Mouse (Mus musculus) MEL (cell line): ENCODE data around the gene Tepp. TPM values are rescaled to one million over a fixed set of nuclear protein-coding genes. Genes with fewer than 3 reads are reported as not detected.

ENCODE experiments used
- DNase-seq: peaks from one replicate; pipeline ENCODE4 v3.0.0; 2011; ENCODE audit warnings: low read depth, low spot score
- H3K27ac ChIP-seq: 2 replicates; pipeline ENCODE4 v1.5.1; 2012; ENCODE audit warnings: low read depth, mild to moderate bottlenecking, control low read depth, low read length, moderate library complexity; ENCODE audit not compliant: control insufficient read depth
- H3K27me3 ChIP-seq, 2 experiments: fragments of 150-350 bp in 1 of 2; sonication (generic) in 1 of 2; 2 replicates each; pipeline ENCODE4 v1.6.1; 2012; ENCODE audit warnings: low read length in 2 of 2, mild to moderate bottlenecking in 2 of 2, improper control_type of control experiment in 1 of 2, moderate library complexity in 1 of 2; ENCODE audit not compliant: insufficient read depth in 2 of 2, control insufficient read depth in 1 of 2
- H3K36me3 ChIP-seq, 2 experiments: 2 replicates each; pipeline ENCODE4 v1.6.1; 2012 to 2014; ENCODE audit warnings: low read length in 2 of 2, improper control_type of control experiment in 1 of 2, inconsistent platforms in 1 of 2, mild to moderate bottlenecking in 1 of 2; ENCODE audit not compliant: insufficient read depth in 2 of 2, control insufficient read depth in 1 of 2
- H3K4me1 ChIP-seq, 2 experiments: fragments of 150-350 bp in 1 of 2; sonication (generic) in 1 of 2; 2 replicates each; pipeline ENCODE4 v1.6.1; 2012; ENCODE audit warnings: low read length in 2 of 2, improper control_type of control experiment in 1 of 2, mild to moderate bottlenecking in 1 of 2; ENCODE audit not compliant: insufficient read depth in 2 of 2, control insufficient read depth in 1 of 2
- H3K4me3 ChIP-seq, 2 experiments: fragments of 150-350 bp in 1 of 2; sonication (generic) in 1 of 2; 2 replicates each; pipeline ENCODE4 v1.5.1; 2012; ENCODE audit warnings: low read depth in 2 of 2, low read length in 2 of 2, mild to moderate bottlenecking in 2 of 2, moderate library complexity in 2 of 2, control low read depth in 1 of 2, improper control_type of control experiment in 1 of 2; ENCODE audit not compliant: control insufficient read depth in 1 of 2, insufficient read depth in 1 of 2
- H3K79me2 ChIP-seq: 2 replicates; pipeline ENCODE4 v1.6.1; 2012; ENCODE audit warnings: mild to moderate bottlenecking, low read length, moderate library complexity; ENCODE audit not compliant: control insufficient read depth, poor library complexity, insufficient read depth
- H3K9ac ChIP-seq: 2 replicates; pipeline ENCODE4 v1.6.1; 2012; ENCODE audit warnings: low read depth, mild to moderate bottlenecking, control low read depth, low read length, moderate library complexity; ENCODE audit not compliant: control insufficient read depth, poor library complexity, severe bottlenecking
- H3K9me3 ChIP-seq: fragments of 150-350 bp; sonication (generic); replicated peaks from 2 replicates; pipeline ENCODE4 v1.6.1; 2012; ENCODE audit warnings: mild to moderate bottlenecking, low read length, improper control_type of control experiment, moderate library complexity; ENCODE audit not compliant: insufficient read depth
- CHD2 ChIP-seq: IDR thresholded peaks from 2 replicates; pipeline ENCODE4 v1.6.1; 2011; ENCODE audit warnings: low read length, improper control_type of control experiment
- CTCF ChIP-seq, 3 experiments: IDR thresholded peaks in 2 of 3; conservative IDR thresholded peaks in 1 of 3; 2 replicates each; pipeline ENCODE4 v1.5.1; 2011 to 2012; ENCODE audit warnings: low read length in 3 of 3, low read depth in 2 of 3, mild to moderate bottlenecking in 2 of 3, improper control_type of control experiment in 1 of 3, inconsistent platforms in 1 of 3, mixed read lengths in 1 of 3, moderate library complexity in 1 of 3; ENCODE audit not compliant: control insufficient read depth in 1 of 3, insufficient read depth in 1 of 3, poor library complexity in 1 of 3, severe bottlenecking in 1 of 3
- E2F4 ChIP-seq: IDR thresholded peaks from 2 replicates; pipeline ENCODE4 v1.6.1; 2011; ENCODE audit warnings: low read depth, low read length, improper control_type of control experiment, borderline replicate concordance
- EP300 ChIP-seq, 2 experiments: IDR thresholded peaks; 2 replicates each; pipeline ENCODE4 v1.6.1; 2011; ENCODE audit warnings: improper control_type of control experiment in 2 of 2, low read length in 2 of 2, low read depth in 1 of 2, mild to moderate bottlenecking in 1 of 2
- HCFC1 ChIP-seq: IDR thresholded peaks from 2 replicates; pipeline ENCODE4 v1.6.1; 2012; ENCODE audit warnings: low read depth, mild to moderate bottlenecking, inconsistent platforms, low read length, improper control_type of control experiment, moderate library complexity
- MAFK ChIP-seq: IDR thresholded peaks from 2 replicates; pipeline ENCODE4 v1.6.1; 2011; ENCODE audit warnings: low read depth, mild to moderate bottlenecking, low read length, improper control_type of control experiment, borderline replicate concordance
- MAX ChIP-seq: IDR thresholded peaks from 2 replicates; pipeline ENCODE4 v1.6.1; 2011; ENCODE audit warnings: low read length, improper control_type of control experiment
- MEF2A ChIP-seq: IDR thresholded peaks from 2 replicates; pipeline ENCODE4 v1.6.1; 2014; ENCODE audit warnings: low read depth, mild to moderate bottlenecking, inconsistent platforms, low read length, improper control_type of control experiment; ENCODE audit not compliant: poor library complexity, insufficient replicate concordance, severe bottlenecking; ENCODE audit errors: extremely low read depth
- MXI1 ChIP-seq: IDR thresholded peaks from 2 replicates; pipeline ENCODE4 v1.6.1; 2011; ENCODE audit warnings: mild to moderate bottlenecking, low read depth, low read length, improper control_type of control experiment
- MYB ChIP-seq: IDR thresholded peaks from 2 replicates; pipeline ENCODE4 v1.6.1; 2011; ENCODE audit warnings: mild to moderate bottlenecking, low read depth, low read length, improper control_type of control experiment
- MYC ChIP-seq: IDR thresholded peaks from 2 replicates; pipeline ENCODE4 v1.6.1; 2011; ENCODE audit warnings: low read depth, mild to moderate bottlenecking, low read length, improper control_type of control experiment, moderate library complexity
- NELFE ChIP-seq: IDR thresholded peaks from 2 replicates; pipeline ENCODE4 v1.6.1; 2011; ENCODE audit warnings: low read depth, low read length, improper control_type of control experiment
- NRF1 ChIP-seq: IDR thresholded peaks from 2 replicates; pipeline ENCODE4 v1.6.1; 2014; ENCODE audit warnings: low read depth, mild to moderate bottlenecking, inconsistent platforms, low read length, improper control_type of control experiment, moderate library complexity; ENCODE audit not compliant: poor library complexity, insufficient read depth, severe bottlenecking
- POLR2AphosphoS2 ChIP-seq: IDR thresholded peaks from 2 replicates; pipeline ENCODE4 v1.6.1; 2011; ENCODE audit warnings: low read length, improper control_type of control experiment
- RAD21 ChIP-seq: IDR thresholded peaks from 2 replicates; pipeline ENCODE4 v1.6.1; 2011; ENCODE audit warnings: mild to moderate bottlenecking, low read depth, low read length, improper control_type of control experiment
- SIN3A ChIP-seq: IDR thresholded peaks from 2 replicates; pipeline ENCODE4 v1.6.1; 2012; ENCODE audit warnings: low read length, improper control_type of control experiment, inconsistent platforms
- SMC3 ChIP-seq: IDR thresholded peaks from 2 replicates; pipeline ENCODE4 v1.6.1; 2011; ENCODE audit warnings: low read depth, low read length, improper control_type of control experiment
- TBP ChIP-seq: IDR thresholded peaks from 2 replicates; pipeline ENCODE4 v1.8.0; 2011; ENCODE audit warnings: low read depth, low read length, improper control_type of control experiment
- TCF12 ChIP-seq: IDR thresholded peaks from 2 replicates; pipeline ENCODE4 v1.6.1; 2014; ENCODE audit warnings: low read depth, mild to moderate bottlenecking, inconsistent platforms, low read length, improper control_type of control experiment, moderate library complexity
- ZC3H11A ChIP-seq: IDR thresholded peaks from 2 replicates; pipeline ENCODE4 v1.6.1; 2012; ENCODE audit warnings: low read depth, mild to moderate bottlenecking, inconsistent platforms, low read length, improper control_type of control experiment
- ZKSCAN1 ChIP-seq: IDR thresholded peaks from 2 replicates; pipeline ENCODE4 v1.6.1; 2012; ENCODE audit warnings: low read depth, mild to moderate bottlenecking, inconsistent platforms, low read length, improper control_type of control experiment, moderate library complexity
- ZMIZ1 ChIP-seq: IDR thresholded peaks from 2 replicates; pipeline ENCODE4 v1.6.1; 2012; ENCODE audit warnings: low read depth, mild to moderate bottlenecking, inconsistent platforms, low read length, improper control_type of control experiment, moderate library complexity
- ZNF384 ChIP-seq: IDR thresholded peaks from 2 replicates; pipeline ENCODE4 v1.6.1; 2012; ENCODE audit warnings: low read depth, mild to moderate bottlenecking, inconsistent platforms, low read length, improper control_type of control experiment
- polyA plus RNA-seq, 2 experiments: library from polyadenylated mRNA; stranded (reverse) in 1 of 2; unstranded in 1 of 2; fragments of >175 nt in 1 of 2; fragments of >200 nt in 1 of 2; gene quantifications; 2 replicates each; pipeline versions ENCODE4 v1.2.1 to v1.2.4; 2012; ENCODE audit warnings: low replicate concordance in 2 of 2, low read depth in 1 of 2; ENCODE audit not compliant: insufficient read length in 2 of 2, insufficient read depth in 1 of 2, missing spikeins in 1 of 2
- total RNA-seq: library from RNA; depleted of rRNA; stranded (reverse); fragments of 300-350 nt; gene quantifications from 2 replicates; pipeline ENCODE4 v1.2.3, GENCODE M21; 2012

The Tepp gene
- total and polyA plus RNA-seq, 3 experiments, result not detected

GRCm38 (mm10) chr8:95323201-95323600 is 12.8 kb downstream of the Tepp start:
- Histone ChIP-seq H3K27ac (no peak overlapping the region), H3K4me3 (no peak overlapping the region), H3K9me3 (no peaks in the 10 kb centered on the region)

GRCm38 (mm10) chr8:95324646-95325045 is 14.3 kb downstream of the Tepp start:
- no peaks in the 10 kb centered on the region for H3K9me3 ChIP-seq
- H3K36me3 ChIP-seq, result no peaks in the 10 kb centered on the region
- no peaks in the 10 kb centered on the region for H3K79me2 ChIP-seq
- H3K27ac ChIP-seq, result no peak overlapping the region
- TF ChIP-seq ZKSCAN1 (no peak), ZMIZ1 (0 out of 2 replicates have a peak, but pooled peaks have one; percentile 21), MYC (no peak), POLR2AphosphoS2 (peak; percentile 31; the same call in 1 of the 2 replicates), MAFK (no peak)
- no peak overlapping the region for H3K9ac ChIP-seq
- no peak for DNase-seq
- no peaks in the 10 kb centered on the region; a peak in 1 of 4 replicates for H3K27me3 ChIP-seq
- no peaks in the 10 kb centered on the region for H3K4me1 ChIP-seq
- H3K4me3 ChIP-seq, result no peak overlapping the region

More at GRCm38 (mm10) chr8:95323201-95323600, 12.8 kb downstream of the Tepp start:
- TF ChIP-seq NRF1, result no peak
- TF ChIP-seq CTCF (IDR thresholded peaks at IDR 0.05 in 2 of 3, conservative IDR thresholded peaks at IDR 0.05 in 1 of 3; ENCODE audit: control insufficient read depth in 1 of 3, insufficient read depth in 1 of 3, low read depth in 2 of 3, low read length in 3 of 3, poor library complexity in 1 of 3, severe bottlenecking in 1 of 3), result no peak
- TF ChIP-seq ZC3H11A, result no peak
- TF ChIP-seq HCFC1, result no peak
- no peak for TF ChIP-seq SMC3
- no peak for TF ChIP-seq E2F4
- no peak for TF ChIP-seq TCF12
- TF ChIP-seq ZMIZ1, result no peak
- H3K27me3 ChIP-seq, result peaks cover 0 to under 1% of the 10 kb centered on the region in 2 experiments; a peak in 3 of 4 replicates
- H3K79me2 ChIP-seq, result no peaks in the 10 kb centered on the region
- no peak for DNase-seq
- H3K4me1 ChIP-seq, result no peaks in the 10 kb centered on the region
- no peaks in the 10 kb centered on the region for H3K36me3 ChIP-seq
- no peak overlapping the region for H3K9ac ChIP-seq

GRCm38 (mm10) chr8:95326822-95327221 is 16.5 kb downstream of the Tepp start:
- H3K9me3 ChIP-seq, result no peaks in the 10 kb centered on the region
- no peak overlapping the region for H3K27ac ChIP-seq
- peaks cover 1 to 8% of the 10 kb centered on the region in 2 experiments; a peak in 2 of 4 replicates for H3K4me1 ChIP-seq
- H3K36me3 ChIP-seq, result peaks cover 0 to 7% of the 10 kb centered on the region in 2 experiments; a peak in 2 of 4 replicates
- no peak overlapping the region for H3K4me3 ChIP-seq
- H3K9ac ChIP-seq, result no peak overlapping the region
- TF ChIP-seq EP300 (IDR thresholded peaks at IDR 0.05; ENCODE audit: low read depth in 1 of 2, low read length in 2 of 2) (no peak), RAD21 (no peak), MAX (no peak), MYC (no peak), TBP (no peak), MEF2A (no peak), NELFE (no peak), MYB (no peak), SIN3A (no peak), ZC3H11A (no peak), MXI1 (no peak), CHD2 (no peak), MAFK (no peak), ZNF384 (no peak), TCF12 (no peak)
- H3K79me2 ChIP-seq, result peaks cover 5% of the 10 kb centered on the region; the same call in 1 of the 2 replicates
- H3K27me3 ChIP-seq, result no peaks in the 10 kb centered on the region
- DNase-seq, result no peak
